Mouse (Mus musculus) Patski (cell line): Measurements from ENCODE around the gene Olfr309. TPM values are rescaled to one million over a fixed set of nuclear protein-coding genes. Genes with fewer than 3 reads are reported as not detected.
"Not testable (repeated sequence)": the region's sequence is repeated elsewhere in the genome, so short reads cannot be mapped to it uniquely, and the experiment has no call there.

ENCODE experiments used
- ATAC-seq: fragments of 100-300 bp; one replicate; pipeline ENCODE4 v1.8.0; 2021
- CTCF ChIA-PET: fragments of 350-600 bp; sonication (Branson Sonifier 250); formaldehyde crosslinking; loops from one replicate; lab custom pipeline; 2022; ENCODE audit warnings: inconsistent platforms; lab: Charles Lee
- POLR2A ChIA-PET: fragments of 350-600 bp; sonication (Branson Sonifier 250); formaldehyde crosslinking; loops from one replicate; lab custom pipeline; 2022; ENCODE audit warnings: antibody characterized with exemption, inconsistent platforms; lab: Charles Lee
- DNase-seq: peaks from one replicate; pipeline ENCODE4 v3.0.0-alpha.2; 2011; ENCODE audit warnings: low read depth, low spot score
- H3K27me3 ChIP-seq: fragments of 371-371 bp; one replicate; pipeline ENCODE4 v1.5.1; 2021
- CTCF ChIP-seq: fragments of 100-300 bp; IDR thresholded peaks from one replicate; pipeline ENCODE4 v1.5.1; 2021
- in situ Hi-C: fragments of 300-500 bp; cut with MboI; formaldehyde crosslinking; loops from 3 replicates; pipeline ENCODE4 v1.11.1; 2018; ENCODE audit warnings: low pct_unique_long_range_greater_than_20kb, mixed read lengths
- polyA plus RNA-seq: library from polyadenylated mRNA; unstranded; gene quantifications from one replicate; pipeline ENCODE4 v1.2.3, GENCODE M21; 2021

Olfr309 gene
- polyA plus RNA-seq, result not detected

DNA sequence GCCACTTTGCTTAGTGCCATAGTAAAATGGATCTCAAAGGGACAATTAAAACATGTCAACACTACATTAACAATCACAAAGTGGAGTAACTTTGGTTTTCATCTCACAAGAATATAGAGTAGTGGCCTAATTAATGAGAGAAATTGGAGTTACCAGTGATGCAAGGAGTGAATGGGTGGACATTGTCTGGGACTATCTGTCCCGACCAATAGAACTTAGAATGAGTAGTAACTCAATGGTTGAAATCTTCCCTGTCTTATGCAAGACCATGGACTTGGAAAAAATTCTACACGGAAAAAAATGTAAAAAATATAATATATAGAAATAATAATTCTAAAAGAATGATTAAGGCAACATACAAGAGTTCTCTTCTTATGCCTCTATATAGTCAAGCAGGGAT is at the start of gene Olfr309:
Gene Olfr309, minus strand, starts transcription at position 101 of the 400 bp plus-strand sequence.
- no peak for TF ChIP-seq CTCF
- ChIA-PET POLR2A (no interaction called here), CTCF (no interaction called here)
- ATAC-seq (no peak), DNase-seq (no peak)
- in situ Hi-C loops, result no loop called here
- H3K27me3 ChIP-seq, result no peaks in the 10 kb centered on the region

DNA sequence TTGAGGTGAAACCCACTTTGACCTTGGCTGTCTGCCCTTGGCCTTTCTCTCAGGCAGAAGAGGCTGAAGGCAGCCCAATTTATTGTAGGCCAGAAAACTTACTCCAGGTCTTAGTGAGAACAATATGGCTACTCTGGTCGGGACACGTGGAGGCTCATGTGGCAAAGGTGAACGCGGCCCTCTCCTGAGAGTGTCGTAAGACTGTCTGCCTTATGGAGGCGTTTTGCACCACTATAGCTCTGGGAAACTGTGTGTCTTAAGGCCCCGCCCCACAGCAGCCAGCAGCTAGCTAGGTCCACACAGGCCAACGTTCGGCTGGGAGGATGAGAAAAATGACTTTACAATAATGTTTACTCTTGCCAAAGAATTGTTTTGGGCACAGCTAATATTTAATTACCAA is 32.8 kb upstream of the Olfr309 start:
- H3K27me3 ChIP-seq, POLR2A ChIA-PET, DNase-seq, CTCF ChIA-PET, in situ Hi-C loops, ATAC-seq: not testable (repeated sequence)

DNA sequence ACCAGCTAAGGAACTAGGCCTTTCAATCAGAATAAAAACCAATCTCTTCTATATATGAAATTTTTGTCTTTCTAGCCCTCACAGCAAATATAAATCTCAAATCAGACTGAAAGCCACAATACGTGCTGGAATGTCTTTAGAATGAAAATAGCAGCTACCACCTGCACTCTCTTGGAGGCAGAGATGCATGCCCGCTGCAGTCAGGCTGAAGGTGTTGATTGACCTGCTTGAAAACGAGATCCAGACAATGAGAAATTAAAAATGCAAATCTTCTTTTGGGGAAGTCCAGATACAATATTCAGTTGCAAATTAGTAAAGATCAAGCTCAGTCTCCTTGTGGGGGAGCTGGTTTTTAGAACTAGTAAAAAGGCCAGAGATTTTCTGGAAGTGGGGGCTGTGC is 30.7 kb upstream of the Olfr309 start:
- POLR2A ChIA-PET, result no interaction called here
- DNase-seq (no peak), ATAC-seq (no peak)
- no peak for TF ChIP-seq CTCF
- in situ Hi-C loops, result no loop called here
- no peaks in the 10 kb centered on the region for H3K27me3 ChIP-seq
- CTCF ChIA-PET, result no interaction called here

DNA sequence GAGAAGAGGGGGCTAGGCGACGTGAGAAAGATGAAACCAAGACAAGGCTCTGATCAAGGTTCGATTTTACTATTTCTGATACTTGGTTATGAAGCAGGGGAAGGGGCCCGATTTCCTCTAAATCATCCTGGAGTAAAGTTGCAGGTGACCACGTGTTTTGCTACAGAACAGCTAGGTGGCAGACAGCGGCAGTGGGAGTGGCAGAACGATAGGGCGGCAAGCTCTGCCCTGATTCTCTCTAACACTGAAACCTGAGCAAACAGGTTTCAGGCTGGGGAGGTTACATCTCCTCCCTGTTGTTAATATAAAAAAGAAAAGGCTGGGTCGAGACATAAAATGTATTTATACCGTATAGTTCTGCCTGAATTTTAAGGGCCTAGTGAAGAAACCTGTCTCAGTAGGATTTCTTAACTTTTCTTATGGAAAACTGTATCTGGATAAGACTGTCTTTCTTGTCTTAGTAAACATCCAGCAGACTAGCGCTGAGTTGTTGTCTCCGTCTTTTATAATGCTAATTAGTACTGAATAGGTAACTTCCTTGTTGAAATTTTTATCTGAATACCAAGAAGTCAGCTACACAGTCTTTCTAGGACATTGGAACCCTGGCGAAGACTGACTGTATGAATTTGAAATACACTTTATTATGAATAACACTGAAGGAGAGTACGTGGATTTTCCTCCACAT is 29.5 kb upstream of the Olfr309 start:
- no peak for ATAC-seq
- ChIA-PET POLR2A (no interaction called here), CTCF (no interaction called here)
- in situ Hi-C loops, result no loop called here
- DNase-seq, result no peak
- no peaks in the 10 kb centered on the region for H3K27me3 ChIP-seq
- TF ChIP-seq CTCF, result no peak

DNA sequence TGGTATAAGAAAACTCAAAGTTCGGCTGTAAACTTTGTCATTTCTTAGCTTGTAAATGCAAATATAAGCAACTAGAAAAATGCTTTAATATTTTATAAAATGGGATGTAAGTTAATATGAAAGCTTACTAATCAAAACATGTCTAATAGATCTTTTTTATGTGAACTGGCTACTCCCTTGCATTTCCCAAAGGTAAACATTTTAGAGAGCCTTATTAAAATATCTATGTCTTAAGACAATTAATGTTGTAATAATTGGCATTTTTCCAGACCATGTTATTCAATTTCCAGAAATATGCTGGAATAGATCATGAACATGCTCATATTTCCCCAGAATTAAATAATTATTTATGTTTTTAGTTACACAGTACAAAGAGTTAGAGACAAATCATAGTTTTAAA is 24.0 kb upstream of the Olfr309 start, which contains the start of gene Olfr307:
Gene Olfr307, minus strand, starts transcription at position 101 of the 400 bp plus-strand sequence.
- in situ Hi-C loops, result no loop called here
- no peak for DNase-seq
- ChIA-PET CTCF (no interaction called here), POLR2A (no interaction called here)
- no peaks in the 10 kb centered on the region for H3K27me3 ChIP-seq
- no peak for TF ChIP-seq CTCF
- ATAC-seq, result no peak

DNA sequence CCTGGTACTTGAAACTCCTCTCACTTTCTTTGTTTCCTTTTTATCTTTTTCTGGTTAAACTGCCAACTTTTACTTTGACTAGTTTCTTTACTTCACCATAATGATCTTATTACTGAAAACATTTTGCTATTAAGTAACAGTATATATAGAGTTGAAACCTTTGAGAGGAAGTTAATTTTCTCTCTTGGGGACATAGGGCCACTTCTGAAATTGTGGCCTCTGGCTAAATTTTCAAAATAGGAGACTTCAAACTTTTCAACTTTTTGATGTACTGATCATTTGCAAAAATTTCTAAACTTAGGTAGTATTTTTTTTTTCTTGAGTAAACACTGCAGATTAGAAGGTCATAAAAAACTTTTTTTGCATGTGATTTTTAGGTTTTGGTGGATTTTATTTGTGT is 12.0 kb upstream of the Olfr309 start, which contains the start of gene Olfr308:
Gene Olfr308, minus strand, starts transcription at position 101 of the 400 bp plus-strand sequence.
- TF ChIP-seq CTCF, result no peak
- ATAC-seq (no peak), DNase-seq (no peak)
- in situ Hi-C loops, result no loop called here
- POLR2A ChIA-PET, result no interaction called here
- H3K27me3 ChIP-seq, result no peaks in the 10 kb centered on the region
- CTCF ChIA-PET, result no interaction called here

DNA sequence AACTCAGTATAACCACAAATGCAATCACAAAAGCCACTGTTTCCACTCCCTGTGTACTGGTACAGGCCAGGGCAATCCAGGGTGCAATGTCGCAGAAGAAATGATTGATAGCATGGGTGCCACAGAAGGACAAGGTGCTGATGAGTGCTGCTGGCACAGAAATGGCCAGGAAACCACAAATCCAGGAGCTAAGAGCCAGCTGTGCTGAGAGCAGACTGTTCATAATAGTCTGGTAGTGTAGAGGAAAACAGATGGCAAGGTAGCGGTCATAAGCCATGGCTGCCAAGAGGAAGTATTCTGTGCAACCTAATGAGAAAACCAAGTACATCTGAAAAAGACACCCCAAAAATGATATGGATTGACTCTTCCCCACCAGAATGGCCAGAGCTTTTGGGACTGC is 7.8 kb upstream of the Olfr309 start:
- TF ChIP-seq CTCF, result no peak
- in situ Hi-C loops, result no loop called here
- H3K27me3 ChIP-seq, result no peaks in the 10 kb centered on the region
- ATAC-seq, result no peak
- no peak for DNase-seq
- CTCF ChIA-PET, result no interaction called here
- POLR2A ChIA-PET, result no interaction called here

DNA sequence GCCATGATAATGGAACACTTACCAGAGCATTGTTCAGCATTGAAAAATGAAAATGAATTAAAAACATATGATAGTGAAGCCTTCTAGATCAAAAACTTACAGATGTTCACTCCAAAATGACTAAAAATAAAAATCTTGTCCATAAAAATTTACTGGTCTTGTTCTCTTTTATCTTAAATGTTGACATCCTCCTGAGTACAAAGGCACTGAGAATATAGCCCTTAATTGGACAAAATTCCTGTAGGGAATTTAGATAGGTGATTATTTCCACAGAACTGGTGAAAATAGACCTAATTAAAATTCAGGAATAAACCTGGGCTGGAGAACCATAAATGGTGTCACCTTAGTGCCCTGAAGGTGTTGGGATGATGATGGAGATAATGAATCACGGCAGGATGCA is 36.4 kb downstream of the Olfr309 start, which contains the start of gene Olfr310:
Gene Olfr310, minus strand, starts transcription at position 101 of the 400 bp plus-strand sequence.
- ChIA-PET POLR2A (no interaction called here), CTCF (no interaction called here)
- no peak for TF ChIP-seq CTCF
- DNase-seq (no peak), ATAC-seq (no peak)
- no peaks in the 10 kb centered on the region for H3K27me3 ChIP-seq
- in situ Hi-C loops, result no loop called here

Other genes starting within 250 kb of the Olfr309 start
- not detected for gene Vmn2r75, start 141.9 kb downstream of the Olfr309 start, polyA plus RNA-seq
- under 0.01 TPM for gene Vmn2r76, start 67.4 kb downstream of the Olfr309 start, polyA plus RNA-seq
- gene Olfr310, start 36.5 kb downstream of the Olfr309 start, polyA plus RNA-seq, result not detected
- gene Olfr308, start 11.9 kb upstream of the Olfr309 start, polyA plus RNA-seq, result not detected
- not detected for gene Olfr307, start 23.9 kb upstream of the Olfr309 start, polyA plus RNA-seq
- gene Olfr305, start 53.2 kb upstream of the Olfr309 start, polyA plus RNA-seq, result not detected
- not detected for gene Olfr304, start 73.0 kb upstream of the Olfr309 start, polyA plus RNA-seq
- gene Olfr303, start 84.1 kb upstream of the Olfr309 start, polyA plus RNA-seq, result not detected
- not detected for gene Olfr301, start 90.1 kb upstream of the Olfr309 start, polyA plus RNA-seq
- not detected for gene Olfr299, start 146.2 kb upstream of the Olfr309 start, polyA plus RNA-seq
- not detected for gene Olfr298, start 178.8 kb upstream of the Olfr309 start, polyA plus RNA-seq
- not detected for gene Olfr297, start 206.3 kb upstream of the Olfr309 start, polyA plus RNA-seq